Mouse (Mus musculus): ENCODE measurements around the gene AI597479.
"Not testable (repeated sequence)": the region's sequence is repeated elsewhere in the genome, so short reads cannot be mapped to it uniquely, and the experiment has no call there.

AI597479 gene

DNA sequence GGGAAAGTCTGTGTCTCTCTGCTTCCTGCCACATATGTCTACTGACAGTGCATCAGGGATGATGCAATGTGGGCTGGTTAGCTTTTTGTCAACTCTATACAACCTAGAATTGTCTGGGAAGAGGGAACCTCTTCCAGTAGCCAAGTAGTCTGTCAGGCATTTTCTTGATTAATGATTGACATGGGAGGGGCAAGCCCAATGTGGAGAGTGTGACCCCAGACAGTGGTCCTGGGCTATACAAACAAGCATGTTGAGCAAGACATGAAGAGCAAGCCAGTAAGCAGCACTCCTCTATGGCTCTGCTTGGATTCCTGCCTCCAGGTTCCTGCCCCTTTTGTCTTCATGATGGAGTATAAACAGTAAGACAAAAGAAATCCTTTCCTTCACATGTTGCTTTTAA, 28.7 kb downstream of the AI597479 start:
- no peak for DNase-seq

DNA sequence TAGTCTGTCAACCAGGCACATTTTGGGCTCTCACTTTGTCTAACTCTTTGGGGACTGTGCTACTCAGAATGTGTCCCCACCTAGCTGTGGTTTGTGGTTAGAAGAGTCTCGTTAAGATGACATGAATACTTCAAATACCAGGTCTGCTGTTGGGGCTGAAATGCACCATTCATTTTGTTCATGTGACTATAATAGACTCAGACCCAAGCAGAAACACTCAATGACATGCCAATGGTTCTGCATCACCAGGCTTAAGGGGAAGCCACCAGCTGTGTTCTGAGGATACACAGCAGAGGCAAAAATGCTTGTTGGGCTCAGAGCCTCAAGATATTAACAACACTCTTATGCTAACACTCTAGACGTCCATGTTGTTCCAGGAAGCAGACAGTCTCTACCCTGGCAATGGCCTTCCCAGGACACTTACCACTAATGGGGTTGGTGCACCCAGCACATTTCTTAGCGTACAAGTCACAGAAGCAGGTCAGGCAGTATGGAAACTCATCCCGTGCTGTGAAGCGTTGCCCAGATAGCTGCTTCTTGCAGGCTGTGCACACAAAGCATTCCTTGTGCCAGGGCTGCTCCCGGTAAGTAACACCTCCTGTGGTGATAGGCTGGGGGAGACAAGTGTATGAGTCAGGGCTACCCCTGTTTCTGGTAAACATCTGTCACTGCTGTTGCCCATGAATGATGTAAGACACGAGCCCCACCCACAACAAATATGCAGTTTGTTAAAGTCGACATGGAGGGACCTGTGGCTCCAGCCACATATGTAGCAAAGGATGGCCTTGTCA, 29.5 kb downstream of the AI597479 start:
- no peak for DNase-seq

DNA sequence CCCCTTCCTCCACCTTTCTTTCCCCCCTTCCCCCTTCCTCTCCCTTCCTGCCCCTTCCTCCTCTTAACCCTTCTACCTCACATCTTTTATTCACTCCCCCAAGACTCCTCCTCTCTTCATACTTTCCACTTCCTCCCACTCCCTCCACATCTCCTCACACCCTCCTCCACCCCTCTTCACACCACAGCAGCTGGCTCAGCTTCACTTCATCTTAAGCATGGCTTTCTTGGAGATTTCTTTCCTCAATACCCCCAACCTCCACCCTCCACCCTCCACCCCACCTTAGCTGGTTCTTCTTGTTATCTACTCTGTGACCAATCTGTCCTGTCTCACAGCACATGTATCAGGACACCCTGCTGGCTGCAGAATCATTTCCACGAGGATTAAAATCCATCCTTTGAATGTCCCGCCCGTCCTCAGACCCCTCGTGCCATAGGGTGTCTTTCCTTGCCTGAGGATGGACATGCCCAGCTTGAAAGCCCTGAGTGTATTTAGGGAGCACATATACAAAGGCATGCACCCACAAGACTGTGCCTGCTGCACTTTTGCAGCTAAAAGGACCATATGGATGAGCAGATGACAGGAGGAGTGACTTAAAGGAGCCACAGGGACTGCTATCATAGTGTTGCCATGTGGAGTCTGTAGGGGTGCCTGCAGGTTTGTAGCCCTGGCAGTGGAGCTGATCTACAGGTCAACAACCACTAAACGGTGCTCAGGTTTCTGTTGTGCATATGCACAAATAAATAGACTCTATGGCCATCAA, 31.9 kb downstream of the AI597479 start:
- no peak for DNase-seq

DNA sequence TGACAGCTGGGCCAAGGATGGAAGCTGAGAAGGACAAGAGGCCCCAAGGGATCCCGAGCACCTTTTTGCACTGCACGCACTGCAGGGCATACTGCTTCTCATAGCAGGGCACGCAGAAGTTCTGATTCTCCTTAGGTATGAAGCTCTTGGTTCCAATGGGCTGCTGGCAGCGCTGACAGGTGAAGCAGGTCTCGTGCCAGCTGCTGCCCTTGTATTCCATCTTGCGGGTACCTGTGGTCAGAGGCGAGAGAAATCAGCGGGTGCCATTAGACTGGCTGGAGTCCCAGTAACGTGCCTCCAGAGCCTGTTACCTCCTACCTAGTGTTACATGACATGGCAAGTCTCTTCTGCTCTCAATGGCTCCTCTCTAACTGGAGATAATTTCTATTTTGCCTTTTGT, 33.1 kb downstream of the AI597479 start:
- DNase-seq: peak; percentile 10 to 19

DNA sequence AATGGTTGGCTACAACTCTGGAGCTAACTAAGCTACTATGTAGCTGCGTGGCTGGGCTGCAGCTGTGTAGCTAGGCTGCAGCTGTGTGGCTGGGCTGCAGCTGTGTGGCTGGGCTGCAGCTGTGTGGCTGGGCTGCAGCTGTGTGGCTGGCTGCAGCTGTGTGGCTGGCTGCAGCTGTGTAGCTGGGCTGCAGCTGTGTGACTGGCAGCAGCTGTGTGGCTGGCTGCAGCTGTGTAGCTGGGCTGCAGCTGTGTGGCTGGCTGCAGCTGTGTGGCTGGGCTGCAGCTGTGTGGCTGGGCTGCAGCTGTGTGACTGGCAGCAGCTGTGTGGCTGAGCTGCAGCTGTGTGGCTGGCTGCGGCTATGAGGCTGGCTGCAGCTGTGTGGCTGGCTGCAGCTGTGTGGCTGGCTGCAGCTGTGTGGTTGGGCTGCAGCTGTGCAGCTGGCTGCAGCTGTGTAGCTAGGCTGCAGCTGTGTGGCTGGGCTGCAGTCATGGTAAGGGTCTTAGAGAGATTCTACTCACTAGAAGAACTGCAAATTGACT, 38.0 kb downstream of the AI597479 start:
- DNase-seq: not testable (repeated sequence)

DNA sequence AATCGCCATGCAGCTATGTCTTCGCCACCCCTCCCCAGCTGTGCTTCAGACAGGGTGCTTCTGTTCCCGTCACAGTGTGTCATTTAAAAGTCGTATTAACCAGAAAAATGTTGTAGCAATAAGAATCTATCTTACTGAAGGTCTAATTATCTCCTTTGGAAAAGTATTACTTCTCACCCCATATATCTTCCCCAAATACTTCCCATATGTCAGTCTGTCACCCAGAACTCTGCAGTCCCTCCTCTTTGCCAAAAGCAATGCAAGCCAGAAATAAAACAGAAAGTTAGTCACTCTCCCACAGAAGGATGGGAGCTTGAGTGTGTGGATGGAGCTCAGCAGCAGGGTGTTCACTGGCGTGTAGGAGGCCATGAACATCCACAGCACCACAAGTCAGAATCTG, 38.8 kb downstream of the AI597479 start:
- no peak for DNase-seq

DNA sequence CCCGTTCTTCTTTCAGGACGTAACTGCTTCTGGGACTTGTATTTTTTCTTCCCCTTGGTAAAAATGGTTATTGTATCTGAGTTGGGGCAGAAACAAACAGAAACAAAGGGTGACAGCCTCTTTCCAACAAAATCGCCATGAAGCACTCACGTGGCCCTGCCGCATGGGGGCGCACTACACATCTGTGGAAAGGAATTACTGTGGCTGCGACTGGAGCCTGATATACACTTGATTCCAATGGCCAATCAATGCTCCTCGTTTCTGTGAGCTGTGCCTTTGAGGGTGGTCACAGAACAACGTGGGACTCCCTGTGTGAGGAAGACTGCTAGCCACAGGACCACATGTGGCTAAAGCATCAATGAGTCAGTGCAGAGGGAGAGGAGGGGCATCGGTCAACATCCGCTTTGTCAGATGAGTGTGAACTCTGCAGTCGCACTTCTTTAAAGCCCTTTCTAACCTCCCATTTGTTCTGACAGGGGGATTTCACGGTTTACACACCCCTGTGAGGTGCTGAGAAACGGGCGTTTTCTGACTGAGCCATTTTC, 39.8 kb downstream of the AI597479 start:
- no peak for DNase-seq

DNA sequence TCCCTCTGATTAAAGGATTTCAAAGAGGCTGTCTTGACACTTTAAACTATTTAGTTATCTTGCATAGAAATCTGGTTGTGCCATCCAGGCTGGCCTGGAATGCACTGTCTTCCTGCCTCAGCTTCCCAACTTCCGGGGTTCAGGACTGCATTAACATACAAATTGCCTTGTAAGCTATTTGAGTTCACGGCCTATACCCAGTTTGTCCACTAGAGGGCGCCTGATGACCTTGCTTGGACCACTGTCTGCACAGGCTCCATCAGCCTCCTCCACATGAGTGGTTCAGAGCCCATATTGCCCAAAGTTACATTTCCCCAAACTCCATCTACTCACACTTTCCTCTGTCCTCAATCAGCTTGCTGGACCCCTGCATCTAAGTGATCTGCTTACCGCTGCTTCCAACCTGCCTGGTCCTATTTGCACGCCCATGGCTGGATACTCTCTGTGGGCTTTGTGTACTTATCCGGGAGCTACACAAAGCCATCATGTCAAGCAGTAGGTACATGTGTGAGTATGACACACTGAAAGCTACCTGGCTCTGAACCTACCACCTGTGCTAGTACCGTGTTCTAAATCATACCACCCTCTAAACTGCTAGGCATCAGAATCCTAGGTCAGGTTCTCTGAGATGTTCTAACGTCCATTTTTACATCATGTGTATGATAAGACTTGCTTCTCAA, 41.2 kb downstream of the AI597479 start:
- peak; percentile 70 to 79 for DNase-seq

DNA sequence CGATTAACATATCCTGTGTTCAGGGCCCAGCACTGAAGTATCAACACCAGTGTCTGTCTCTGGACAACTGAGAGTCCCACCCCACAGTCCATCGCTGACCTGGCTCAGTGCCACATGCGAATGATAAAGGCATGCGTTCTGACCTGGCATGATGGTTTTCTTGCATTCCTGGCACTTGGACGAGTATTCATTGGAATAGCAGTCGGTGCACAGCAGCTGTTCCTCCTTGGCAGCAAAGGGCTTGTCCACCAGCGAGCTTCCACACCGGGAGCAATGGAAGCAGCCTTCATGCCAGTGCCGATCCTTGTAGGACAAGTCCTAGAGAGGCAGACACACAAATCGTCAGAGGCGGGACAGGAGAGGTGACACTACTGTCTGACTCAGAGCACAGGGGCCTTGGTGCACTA, 43.0 kb downstream of the AI597479 start:
- DNase-seq: peak; percentile 19 to 29

DNA sequence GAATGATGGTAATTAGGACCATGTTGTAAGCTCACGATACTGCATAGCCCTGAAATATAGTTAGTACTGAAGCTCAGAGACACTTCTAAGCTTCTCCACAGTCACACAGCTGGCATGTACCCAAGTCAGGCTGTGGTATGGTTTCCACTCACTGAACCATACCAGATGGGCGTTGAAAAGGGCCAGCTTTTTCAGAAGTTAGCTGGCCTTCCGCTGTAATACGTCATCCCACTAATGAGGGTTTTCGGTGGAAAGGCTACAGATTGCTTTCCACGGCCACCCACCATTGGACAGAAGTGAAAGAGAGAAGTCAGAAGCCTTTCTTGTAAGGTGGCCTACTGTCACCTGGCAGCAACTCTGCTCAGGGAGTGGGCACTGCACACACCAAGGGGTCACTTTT, 44.3 kb downstream of the AI597479 start:
- DNase-seq: no peak

DNA sequence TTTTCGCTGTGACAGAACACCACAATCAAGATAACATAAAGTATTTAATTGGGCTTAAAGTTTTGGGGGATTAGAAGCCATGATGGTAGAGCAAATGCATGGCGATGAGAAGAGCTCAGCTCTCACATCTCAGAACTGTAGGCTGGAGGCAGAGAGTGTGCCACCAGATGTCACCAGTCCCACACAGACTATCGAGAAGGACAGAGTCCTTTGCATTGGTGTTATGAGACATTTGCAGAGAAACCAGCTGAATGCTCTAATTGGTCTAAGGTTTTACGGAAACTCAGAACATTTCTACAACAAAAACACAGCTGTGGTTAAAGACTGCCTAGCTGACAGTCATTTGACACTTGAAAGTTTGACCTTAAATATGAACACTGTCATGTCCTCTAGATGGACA, 44.8 kb downstream of the AI597479 start:
- DNase-seq: no peak

DNA sequence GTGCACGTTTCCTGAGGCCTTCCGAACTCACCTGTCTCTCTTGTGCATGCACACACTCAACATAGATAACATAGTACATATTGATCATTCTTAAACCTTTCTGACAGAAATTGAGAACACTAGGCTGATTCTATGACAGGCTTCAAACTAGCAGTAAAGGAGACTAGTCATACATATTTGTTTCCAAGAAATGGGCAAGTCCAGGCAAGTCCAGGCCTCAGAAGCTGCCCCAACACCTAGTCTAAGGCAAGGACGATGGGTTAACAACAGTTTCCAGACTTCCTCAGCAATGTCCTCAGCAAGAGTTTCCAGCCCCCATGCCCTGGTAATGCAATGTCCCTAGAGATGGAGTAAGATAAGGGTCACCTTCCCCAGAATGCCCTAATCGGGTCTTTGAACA, 45.3 kb downstream of the AI597479 start:
- DNase-seq: no peak

DNA sequence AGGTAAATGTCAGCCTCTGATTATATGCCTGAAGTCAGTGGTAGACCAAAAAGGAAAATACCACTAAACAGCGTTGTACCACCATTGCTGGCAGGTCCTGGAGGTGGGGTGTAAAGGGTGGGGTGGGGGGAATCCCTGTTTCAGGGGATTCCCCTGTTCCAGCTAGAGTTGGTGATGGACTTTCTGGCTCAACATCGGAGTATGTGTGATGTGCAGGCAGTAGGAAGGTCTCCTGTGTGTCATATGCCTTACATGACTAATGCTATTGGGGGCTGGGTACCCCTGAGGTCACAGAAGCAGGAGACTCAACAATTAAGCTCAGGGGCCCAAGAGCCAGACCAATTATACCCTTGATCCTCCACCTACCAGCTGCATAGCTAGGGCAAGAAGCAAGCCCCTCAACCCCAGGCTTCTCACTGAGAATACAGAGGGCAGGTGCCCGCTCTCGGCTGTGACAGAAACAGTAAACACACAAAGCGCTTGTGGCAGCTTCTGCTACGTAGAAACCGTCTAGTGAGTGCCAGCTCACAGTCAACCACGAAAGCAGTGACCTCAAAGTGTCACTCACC, 45.9 kb downstream of the AI597479 start:
- no peak for DNase-seq

DNA sequence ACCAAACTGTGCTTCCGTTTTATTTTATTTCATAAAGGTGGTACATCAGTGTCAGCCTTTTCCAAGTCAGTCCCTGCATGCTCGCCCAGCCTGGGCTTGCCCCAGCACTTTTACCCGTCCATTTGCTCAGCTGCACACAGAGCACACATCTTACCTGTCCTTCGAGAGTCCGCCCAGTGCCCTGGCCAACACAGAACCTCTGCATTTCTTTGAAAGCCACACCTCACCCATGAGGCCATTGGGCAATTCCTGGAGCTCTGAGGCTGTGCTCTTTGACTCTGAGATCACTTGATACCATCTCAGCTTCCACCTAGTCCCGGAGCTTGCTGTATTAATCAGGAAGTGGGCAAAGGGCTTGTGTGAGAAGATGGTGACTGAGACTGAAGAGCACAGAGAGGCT, 46.9 kb downstream of the AI597479 start:
- DNase-seq: no peak

DNA sequence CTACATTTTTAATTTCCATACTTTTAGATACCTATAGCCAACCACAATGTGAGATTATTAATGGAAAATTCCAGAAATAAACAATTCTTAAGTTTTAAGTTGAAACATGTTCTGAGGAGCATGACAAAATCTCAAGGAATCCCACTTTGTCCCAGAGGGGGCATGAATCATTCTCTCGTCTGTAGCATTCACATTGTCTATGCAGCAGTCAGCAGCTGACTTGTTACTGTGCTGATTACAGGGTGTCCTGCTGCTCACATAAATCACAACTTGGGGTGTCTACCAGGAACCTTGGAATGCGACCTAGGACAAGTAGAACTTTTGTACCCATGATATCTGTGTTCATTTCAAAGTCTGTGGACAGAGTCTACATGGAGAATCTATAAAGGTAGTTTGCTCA, 49.0 kb downstream of the AI597479 start:
- DNase-seq: no peak

DNA sequence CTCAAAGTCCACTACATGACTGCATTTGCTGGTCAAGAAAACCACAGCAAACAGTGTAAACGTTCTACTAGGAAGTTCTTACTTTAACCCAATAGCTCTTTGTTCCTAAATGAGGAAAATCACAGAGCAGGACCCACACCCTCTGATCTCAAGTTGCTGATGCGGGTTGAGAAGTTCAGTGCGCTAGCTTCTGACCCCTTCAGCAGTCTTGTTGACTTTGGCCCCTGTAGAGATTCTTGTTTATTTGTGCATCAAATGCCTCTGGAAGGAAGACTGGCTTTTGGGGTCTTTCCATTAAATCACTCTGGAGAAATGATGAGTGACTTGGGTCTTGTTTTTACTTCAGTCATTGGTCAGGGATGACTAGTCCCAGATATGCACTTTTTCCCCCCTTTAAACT, 51.7 kb downstream of the AI597479 start:
- no peak for DNase-seq

DNA sequence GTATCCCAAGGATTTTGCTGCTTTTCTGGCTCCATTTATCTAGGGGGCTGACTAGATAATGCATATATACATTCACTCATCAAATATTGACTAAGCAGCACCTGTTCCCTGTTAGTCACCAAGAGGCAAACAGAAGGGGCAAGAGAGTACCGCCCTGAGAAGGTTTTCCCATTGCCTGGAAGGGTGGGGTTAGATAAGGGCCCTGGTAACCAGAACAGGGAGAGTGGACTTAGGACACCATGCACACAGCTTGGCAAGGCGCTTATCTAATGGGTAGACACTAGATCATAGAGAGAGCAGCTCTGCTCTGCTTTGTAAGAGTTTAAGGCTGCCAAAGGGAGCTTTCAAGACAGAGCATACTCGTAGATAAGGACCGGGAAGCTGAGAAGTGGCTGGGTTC, 54.1 kb downstream of the AI597479 start:
- DNase-seq: no peak

DNA sequence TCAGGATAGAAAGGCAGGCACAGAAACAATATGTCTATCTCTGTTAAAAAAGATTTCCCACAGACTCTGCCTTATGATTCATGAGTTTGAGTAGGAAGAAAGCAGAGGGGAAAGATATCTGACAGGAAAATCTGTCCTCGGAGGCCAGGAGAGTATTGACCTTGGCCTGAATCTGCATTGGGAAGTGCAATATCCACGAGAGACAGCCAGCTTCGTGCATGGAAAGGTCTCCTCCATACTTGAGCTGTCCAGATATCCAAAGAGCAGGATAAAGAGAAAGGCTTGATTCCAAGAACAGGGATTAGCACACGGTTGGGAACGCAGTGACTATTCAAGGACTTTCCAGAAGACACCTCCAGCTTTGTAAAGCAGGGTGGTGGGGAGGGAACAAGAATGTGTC, 55.0 kb downstream of the AI597479 start:
- no peak for DNase-seq

DNA sequence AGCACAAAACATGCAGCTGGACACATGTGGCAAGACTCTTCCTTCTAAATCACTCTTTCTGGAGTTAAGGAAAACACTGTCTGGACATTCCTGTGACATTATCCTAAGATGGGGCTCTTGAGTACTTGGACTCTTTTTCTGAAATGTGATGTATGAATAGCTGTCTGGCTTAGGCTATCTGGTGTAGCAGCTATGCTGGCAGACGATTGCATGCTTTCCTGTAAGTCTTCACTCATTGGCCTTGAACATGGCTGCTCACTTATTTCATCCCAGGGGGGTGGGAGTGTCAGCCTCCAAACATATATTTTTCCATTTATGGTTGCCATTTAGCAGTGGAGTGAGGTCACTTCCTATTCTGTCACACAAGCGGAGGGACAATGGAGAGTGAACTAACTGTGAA, 56.0 kb downstream of the AI597479 start:
- DNase-seq: no peak

DNA sequence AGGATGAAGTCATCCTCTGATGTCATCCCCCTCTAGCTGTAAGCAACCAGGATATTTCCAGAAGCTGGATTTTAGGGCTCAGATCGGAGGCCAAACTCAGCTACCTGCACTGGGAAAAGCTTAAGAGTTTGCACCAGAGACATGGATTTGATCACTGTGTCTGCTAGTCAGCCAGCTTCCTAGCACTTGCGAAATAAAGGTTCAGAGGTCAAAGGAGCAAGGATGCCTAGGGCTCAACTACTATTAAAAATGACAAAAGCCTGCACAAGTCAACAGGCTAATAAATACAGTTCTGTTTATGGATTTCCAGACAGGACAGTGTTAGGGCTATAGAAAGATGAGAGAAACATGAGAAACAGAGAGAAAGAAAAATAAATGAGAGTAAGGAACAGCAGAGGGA, 59.4 kb downstream of the AI597479 start:
- DNase-seq: no peak

DNA sequence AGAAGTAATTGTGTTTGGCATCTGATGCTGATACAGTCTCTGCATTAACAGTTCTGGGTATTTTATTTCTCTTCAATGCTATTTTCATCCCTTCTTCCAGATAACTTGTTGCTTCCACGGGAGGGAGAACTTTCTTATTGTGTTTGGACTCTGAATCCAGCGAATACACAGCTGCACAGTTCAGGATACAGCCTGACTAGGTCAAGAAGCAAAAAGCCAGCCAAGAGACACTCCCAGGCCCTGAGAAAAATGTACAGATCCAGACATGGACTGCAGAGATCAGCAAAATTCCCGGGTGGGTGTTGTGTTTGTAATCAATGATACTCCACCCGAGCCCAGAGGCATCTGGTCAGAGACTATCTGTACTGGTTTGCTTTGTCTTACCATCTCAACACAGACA, 60.9 kb downstream of the AI597479 start:
- no peak for DNase-seq

DNA sequence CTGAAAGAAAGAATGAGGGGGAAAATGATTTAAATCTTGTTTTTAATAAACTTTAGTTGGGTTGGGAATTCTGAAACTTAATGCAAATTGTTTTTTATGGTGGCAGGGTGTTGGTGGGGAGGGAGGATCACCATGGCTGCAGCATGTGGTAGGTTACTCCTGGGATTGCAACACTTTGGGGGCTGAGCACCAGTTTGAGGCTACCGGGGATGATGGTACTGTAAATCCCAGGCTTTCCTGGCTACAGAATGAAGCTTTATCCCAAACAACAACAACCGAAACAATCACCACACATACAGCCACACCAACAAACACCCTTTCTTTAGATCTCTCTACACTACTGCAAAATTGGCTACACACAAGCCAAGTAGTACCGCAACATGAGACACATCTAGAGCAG, 63.9 kb downstream of the AI597479 start:
- DNase-seq: no peak

DNA sequence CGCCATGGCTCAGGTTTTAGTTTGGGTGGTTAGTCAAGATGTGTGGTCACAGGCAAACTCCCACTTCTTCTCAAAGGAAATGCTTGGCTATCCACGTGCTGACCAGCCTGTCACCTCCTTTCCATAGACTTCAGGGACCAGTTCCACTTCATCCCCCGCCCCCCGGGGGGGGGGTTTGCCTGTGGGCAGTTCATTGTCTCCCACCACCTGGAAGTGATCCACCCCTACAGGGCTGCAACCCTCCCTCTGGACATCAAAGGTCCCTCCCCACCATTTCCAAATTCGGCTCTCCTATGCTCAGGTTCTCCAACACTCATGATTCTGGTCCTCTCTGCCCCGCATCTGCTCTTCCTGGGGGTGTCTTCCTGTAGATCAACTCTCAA, 64.6 kb downstream of the AI597479 start:
- no peak for DNase-seq
